Mouse (Mus musculus) limb, embryonic 12.5 days (tissue): Measurements from ENCODE around the gene Mical3. TPM values are rescaled to one million over a fixed set of nuclear protein-coding genes. Genes with fewer than 3 reads are reported as not detected.

Experiments
- ATAC-seq: fragments of 200-750 bp; cut with Nextera tagmentation; 2 replicates; pipeline ENCODE4 v1.8.0; 2017; ENCODE audit warnings: low read depth, moderate TSS enrichment; ENCODE audit not compliant: insufficient number of reproducible peaks, insufficient read depth, low FRiP score, low TSS enrichment
- H3K27ac ChIP-seq: fragments of 300-500 bp; sonication (generic); 2 replicates; pipeline ENCODE4 v1.5.1; 2016; ENCODE audit warnings: mild to moderate bottlenecking, moderate library complexity
- H3K27me3 ChIP-seq: fragments of 300-500 bp; sonication (generic); 2 replicates; pipeline ENCODE4 v1.6.1; 2016; ENCODE audit warnings: mild to moderate bottlenecking, moderate library complexity
- H3K36me3 ChIP-seq: fragments of 300-500 bp; sonication (generic); 2 replicates; pipeline ENCODE4 v1.6.1; 2016; ENCODE audit warnings: mild to moderate bottlenecking, moderate library complexity
- H3K4me1 ChIP-seq: fragments of 300-500 bp; sonication (generic); replicated peaks from 2 replicates; pipeline ENCODE4 v1.6.1; 2016
- H3K4me2 ChIP-seq: fragments of 300-500 bp; sonication (generic); 2 replicates; pipeline ENCODE4 v1.6.1; 2016; ENCODE audit warnings: mild to moderate bottlenecking, moderate library complexity
- H3K4me3 ChIP-seq: fragments of 300-500 bp; sonication (generic); replicated peaks from 2 replicates; pipeline ENCODE4 v1.5.1; 2016; ENCODE audit warnings: mild to moderate bottlenecking
- H3K9ac ChIP-seq: fragments of 300-500 bp; sonication (generic); replicated peaks from 2 replicates; pipeline ENCODE4 v1.6.1; 2016; ENCODE audit warnings: mild to moderate bottlenecking, moderate library complexity
- H3K9me3 ChIP-seq: fragments of 300-500 bp; sonication (generic); 2 replicates; pipeline ENCODE4 v1.6.1; 2016; ENCODE audit warnings: mild to moderate bottlenecking, moderate library complexity
- WGBS: fragments of 180-500 bp; shearing (Covaris S2); methylation state at CpG from one replicate; pipeline ENCODE4 v1.1.7; 2016; 5-methylcytosine and 5-hydroxymethylcytosine counted together
- polyA plus RNA-seq: library from polyadenylated mRNA; unstranded; fragments of >200 nt; fragmentation: Nextera tagmentation; extraction: Ambion mirVana; gene quantifications from 2 replicates; pipeline ENCODE4 v1.2.1, GENCODE M21; 2016

Gene Mical3
- polyA plus RNA-seq, 1 experiment from 2014 or later, result 10.8 TPM

DNA sequence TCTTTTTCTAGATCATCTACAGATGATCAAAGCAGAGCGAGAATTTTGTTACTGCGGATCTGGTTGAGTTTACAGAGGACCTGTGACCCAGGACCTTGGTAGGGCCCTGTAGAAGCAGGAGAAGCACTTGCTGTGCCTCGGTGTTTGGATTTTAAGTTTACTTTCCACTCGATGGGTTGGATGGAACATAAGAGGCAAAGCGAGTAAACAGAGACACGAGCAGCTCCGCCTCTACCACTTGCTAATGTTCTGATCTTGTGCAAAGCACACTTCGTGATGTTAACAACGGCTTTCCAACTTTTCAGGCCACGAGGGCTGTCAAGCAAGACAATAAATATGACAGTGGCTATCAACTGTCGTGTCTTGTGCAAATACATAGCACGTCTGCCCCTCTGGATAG, 31.8 kb upstream of the Mical3 start:
- H3K4me2 ChIP-seq, result no peak overlapping the region
- 83% methylated on average over 12 of the region's 12 CpGs for WGBS
- no peaks in the 10 kb centered on the region; the same call in 1 of the 2 replicates for H3K4me1 ChIP-seq
- no peaks in the 10 kb centered on the region for H3K27me3 ChIP-seq
- no peak overlapping the region for H3K4me3 ChIP-seq
- H3K9me3 ChIP-seq, result no peaks in the 10 kb centered on the region
- H3K27ac ChIP-seq, result no peak overlapping the region
- no peaks in the 10 kb centered on the region for H3K36me3 ChIP-seq
- no peak overlapping the region for H3K9ac ChIP-seq
- no peak for ATAC-seq

DNA sequence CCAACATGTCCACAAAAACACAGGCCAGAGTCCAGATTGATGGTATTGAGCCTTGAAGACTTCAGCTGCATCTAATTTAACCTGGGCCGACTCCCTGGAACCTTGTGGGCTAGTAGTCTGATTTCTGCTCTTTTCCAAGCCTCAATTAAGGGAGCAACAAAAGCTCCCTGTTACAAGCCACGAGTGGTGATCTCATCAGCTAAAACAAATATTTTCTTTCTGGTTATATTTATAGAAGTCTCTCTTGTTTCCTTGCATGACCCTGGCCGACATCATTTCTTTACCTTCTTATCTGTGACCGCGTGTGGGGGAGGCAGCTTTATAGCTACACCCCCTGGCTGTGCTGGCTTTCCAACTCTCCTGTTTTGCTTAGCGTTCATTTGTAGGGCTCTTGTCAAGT, 29.3 kb upstream of the Mical3 start:
- H3K27me3 ChIP-seq, result no peaks in the 10 kb centered on the region
- WGBS, result 52% methylated on average over 6 of the region's 6 CpGs
- no peaks in the 10 kb centered on the region for H3K9me3 ChIP-seq
- H3K4me1 ChIP-seq, result no peaks in the 10 kb centered on the region
- 0 out of 2 replicates have a peak, but pooled peaks have one; percentile 31 for ATAC-seq
- H3K36me3 ChIP-seq, result no peaks in the 10 kb centered on the region
- H3K4me2 ChIP-seq, result no peak overlapping the region
- H3K4me3 ChIP-seq, result no peak overlapping the region
- no peak overlapping the region for H3K27ac ChIP-seq
- H3K9ac ChIP-seq, result no peak overlapping the region

DNA sequence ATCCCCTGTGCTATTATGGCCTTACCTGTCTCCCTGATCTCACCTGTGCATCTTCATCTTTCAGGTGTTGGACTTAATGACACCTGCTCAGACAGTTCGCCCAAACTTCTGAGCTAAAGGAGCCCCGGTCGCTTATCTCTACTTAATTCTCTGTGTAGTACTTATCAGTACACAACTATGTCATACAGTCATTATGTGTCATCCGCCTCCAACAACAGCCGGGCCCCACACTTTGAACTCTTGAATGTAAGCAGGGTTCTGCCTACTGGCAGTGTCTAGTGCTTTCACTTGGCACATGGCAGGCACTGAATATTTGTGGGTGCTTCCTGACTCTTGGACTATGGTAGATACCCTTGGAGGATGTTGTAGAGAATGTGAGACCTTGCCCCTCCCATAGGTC, 28.8 kb upstream of the Mical3 start:
- Histone ChIP-seq H3K27me3 (no peaks in the 10 kb centered on the region), H3K27ac (no peak overlapping the region), H3K9me3 (no peaks in the 10 kb centered on the region), H3K36me3 (no peaks in the 10 kb centered on the region), H3K9ac (no peak overlapping the region), H3K4me1 (0 out of 2 replicates have a peak, but pooled peaks cover under 1% of the 10 kb centered on the region), H3K4me3 (no peak overlapping the region), H3K4me2 (no peak overlapping the region)
- WGBS, result 89% methylated on average over 5 of the region's 5 CpGs
- ATAC-seq, result no peak

DNA sequence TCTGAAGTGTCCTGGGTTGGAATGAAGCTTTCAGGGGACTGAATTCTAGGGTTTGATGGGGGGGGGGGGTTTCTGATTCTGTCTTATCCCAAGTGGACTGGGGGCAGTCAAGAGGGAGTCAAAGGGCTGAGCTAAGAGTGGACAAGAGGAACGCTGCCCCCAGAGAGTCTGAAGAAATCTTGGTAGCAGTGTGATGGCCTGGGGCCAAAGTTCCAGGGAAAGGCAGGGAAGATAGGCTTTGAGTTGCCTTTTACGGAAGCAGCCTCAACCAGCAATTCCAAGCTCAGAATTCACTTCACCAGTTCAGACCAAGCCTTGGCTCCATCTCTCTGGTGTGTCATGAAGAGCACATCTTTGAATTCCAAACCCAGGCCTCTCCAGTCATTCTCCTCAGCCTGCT, 25.2 kb upstream of the Mical3 start:
- H3K36me3 ChIP-seq, result no peaks in the 10 kb centered on the region
- WGBS, result 71% methylated on average over 2 of the region's 2 CpGs
- no peak overlapping the region for H3K27ac ChIP-seq
- no peak for ATAC-seq
- H3K9me3 ChIP-seq, result no peaks in the 10 kb centered on the region
- no peaks in the 10 kb centered on the region for H3K27me3 ChIP-seq
- no peak overlapping the region for H3K4me2 ChIP-seq
- no peak overlapping the region for H3K4me3 ChIP-seq
- peaks cover 8% of the 10 kb centered on the region; the same call in 1 of the 2 replicates for H3K4me1 ChIP-seq
- no peak overlapping the region for H3K9ac ChIP-seq

DNA sequence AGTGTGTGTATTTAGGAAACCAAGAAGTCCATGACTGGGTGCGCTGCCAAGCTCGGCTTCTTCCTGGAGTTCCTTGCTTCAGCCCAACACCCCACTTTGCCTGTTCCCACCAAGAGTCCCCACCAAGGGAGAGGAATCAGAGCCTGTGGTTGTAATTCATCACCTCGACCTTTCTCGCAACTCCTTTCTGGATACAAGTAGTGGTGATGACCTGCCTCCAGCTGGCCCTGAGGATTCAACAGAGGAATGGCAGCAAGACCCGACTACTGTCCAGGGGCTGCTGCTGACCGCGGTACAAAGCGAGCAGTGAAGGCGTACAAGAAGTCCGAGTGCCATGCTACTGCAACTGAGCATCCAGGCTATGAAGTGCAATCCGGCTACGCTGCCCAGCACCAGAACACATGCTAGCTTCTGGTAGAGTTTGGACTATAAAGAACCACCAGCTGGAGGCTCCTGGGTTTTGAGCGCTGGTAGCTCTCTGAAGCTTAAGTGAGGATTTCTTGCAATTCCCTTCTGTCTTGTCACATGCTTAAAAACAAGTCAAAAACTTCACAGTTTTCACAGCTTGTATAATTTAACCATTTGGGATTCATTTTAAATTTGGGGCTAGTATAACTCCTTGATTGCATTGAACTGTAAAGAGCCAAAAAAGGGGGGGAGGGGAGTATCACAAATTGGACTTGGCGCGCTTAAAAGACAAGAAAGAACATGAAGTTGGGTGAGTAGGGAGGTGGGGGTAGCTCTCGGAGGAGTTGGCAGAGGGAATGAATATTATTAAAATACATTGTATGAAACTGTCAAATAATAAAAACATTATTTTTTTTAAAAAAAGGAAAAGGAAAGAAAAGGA, 23.9 kb upstream of the Mical3 start:
- 84% methylated on average over 16 of the region's 16 CpGs for WGBS

DNA sequence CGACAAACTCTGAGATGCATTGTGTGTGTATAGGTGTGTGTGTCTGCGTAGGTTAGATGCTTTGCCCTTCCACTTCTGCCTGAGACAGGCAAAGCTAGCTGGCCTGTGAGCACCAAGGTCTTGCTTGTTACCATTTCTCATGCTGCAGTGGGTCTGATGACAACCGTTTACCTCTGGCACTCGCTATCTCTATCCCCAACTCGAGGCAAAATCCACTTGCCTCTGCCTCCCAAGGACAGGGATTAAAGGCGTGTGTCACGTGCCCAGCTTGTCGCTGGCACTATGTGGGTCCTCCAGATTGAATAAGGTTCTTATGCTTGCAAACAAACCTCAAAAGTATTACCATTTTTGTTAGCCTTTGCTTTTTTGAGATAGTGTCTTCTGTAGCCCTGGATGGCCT, 22.4 kb upstream of the Mical3 start:
- H3K9me3 ChIP-seq, result no peaks in the 10 kb centered on the region
- H3K36me3 ChIP-seq, result no peaks in the 10 kb centered on the region
- ATAC-seq, result no peak
- 84% methylated on average over 8 of the region's 8 CpGs for WGBS
- H3K4me1 ChIP-seq, result peaks cover 16% of the 10 kb centered on the region
- H3K27me3 ChIP-seq, result no peaks in the 10 kb centered on the region
- no peak overlapping the region for H3K4me2 ChIP-seq
- H3K9ac ChIP-seq, result no peak overlapping the region
- no peak overlapping the region for H3K27ac ChIP-seq
- no peak overlapping the region for H3K4me3 ChIP-seq

More for the DNA sequence above, 23.9 kb upstream of the Mical3 start:
- ATAC-seq, result no peak
- H3K27ac ChIP-seq, result no peak overlapping the region
- H3K4me1 ChIP-seq, result peaks cover 9% of the 10 kb centered on the region; the same call in 1 of the 2 replicates
- H3K9ac ChIP-seq, result no peak overlapping the region
- H3K4me3 ChIP-seq, result no peak overlapping the region
- no peaks in the 10 kb centered on the region for H3K36me3 ChIP-seq
- H3K9me3 ChIP-seq, result no peaks in the 10 kb centered on the region
- H3K4me2 ChIP-seq, result no peak overlapping the region
- no peaks in the 10 kb centered on the region for H3K27me3 ChIP-seq

DNA sequence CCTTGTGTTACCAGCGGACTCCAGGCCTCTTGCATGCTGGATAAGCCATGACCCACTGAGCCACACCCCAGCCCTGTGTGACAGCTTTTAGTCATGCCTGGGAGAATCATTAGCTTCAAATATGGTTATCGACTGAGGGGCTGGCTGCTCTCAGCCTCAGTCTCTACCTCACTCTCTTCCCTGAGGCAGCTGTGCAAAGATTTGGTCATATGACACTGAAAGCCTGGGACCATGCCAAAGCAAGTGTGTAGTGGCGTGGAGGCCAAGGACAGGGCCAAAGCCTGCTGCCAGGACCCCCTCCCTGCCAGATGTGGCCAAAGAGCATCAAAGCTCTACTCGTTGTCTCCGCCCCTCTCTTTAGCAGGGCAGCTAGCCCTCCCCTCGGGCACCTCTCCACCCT, 20.9 kb upstream of the Mical3 start:
- Histone ChIP-seq H3K4me3 (no peak overlapping the region), H3K9me3 (no peaks in the 10 kb centered on the region), H3K4me1 (peaks cover 31% of the 10 kb centered on the region), H3K4me2 (no peak overlapping the region), H3K27me3 (no peaks in the 10 kb centered on the region), H3K27ac (no peak overlapping the region), H3K36me3 (no peaks in the 10 kb centered on the region), H3K9ac (no peak overlapping the region)
- ATAC-seq, result no peak
- 42% methylated on average over 6 of the region's 6 CpGs for WGBS

DNA sequence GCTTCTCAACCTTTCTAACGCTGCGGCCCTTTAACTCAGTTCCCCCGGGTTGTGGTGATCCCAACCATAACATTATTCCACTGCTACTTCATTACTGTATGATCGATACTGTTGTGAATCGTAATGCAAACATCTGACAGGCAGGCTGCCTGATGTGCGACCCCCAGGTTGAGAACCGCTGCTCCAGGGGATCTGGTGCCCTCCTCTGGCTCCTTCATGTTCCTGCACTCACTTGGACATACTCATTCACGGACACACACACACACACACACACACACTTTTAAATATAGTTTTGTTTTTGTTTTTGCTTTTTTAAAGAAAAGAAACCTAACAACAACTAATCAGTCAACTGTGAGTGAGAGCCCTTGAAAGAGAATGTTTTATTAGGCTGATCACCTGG, 19.3 kb upstream of the Mical3 start:
- peaks cover 39% of the 10 kb centered on the region for H3K4me1 ChIP-seq
- WGBS, result 92% methylated on average over 8 of the region's 8 CpGs

DNA sequence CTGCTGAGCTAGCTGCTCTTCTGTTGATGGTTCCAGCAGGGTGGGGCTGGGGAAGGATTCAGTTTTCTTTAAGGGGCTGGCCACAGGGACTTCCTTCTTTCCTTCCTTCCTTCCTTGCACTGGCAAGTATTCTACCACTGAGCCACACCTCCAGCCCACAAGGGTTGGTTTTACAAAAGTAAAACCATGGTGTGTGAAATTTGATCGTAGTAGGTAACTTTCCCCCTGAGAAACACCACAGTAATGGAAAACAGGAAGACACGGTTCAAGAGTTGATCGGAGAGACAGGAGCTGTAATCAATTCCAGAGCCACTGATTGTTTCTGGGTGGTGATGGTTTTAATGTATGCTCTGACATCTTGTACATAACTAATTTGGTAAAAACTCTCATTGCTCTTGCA, 18.6 kb upstream of the Mical3 start:
- Histone ChIP-seq H3K9ac (no peak overlapping the region), H3K9me3 (no peaks in the 10 kb centered on the region), H3K27ac (peak overlapping the region; percentile 76), H3K4me1 (peaks cover 42% of the 10 kb centered on the region), H3K4me2 (0 out of 2 replicates have a peak overlapping the region, but pooled peaks have one; percentile 20), H3K36me3 (no peaks in the 10 kb centered on the region), H3K4me3 (no peak overlapping the region), H3K27me3 (no peaks in the 10 kb centered on the region)
- ATAC-seq, result no peak
- 12% methylated on average over 3 of the region's 3 CpGs for WGBS

More for the DNA sequence above, 19.3 kb upstream of the Mical3 start:
- H3K4me2 ChIP-seq, result no peak overlapping the region
- no peaks in the 10 kb centered on the region for H3K27me3 ChIP-seq
- no peak overlapping the region for H3K27ac ChIP-seq
- no peak overlapping the region for H3K9ac ChIP-seq
- ATAC-seq, result no peak
- H3K4me3 ChIP-seq, result no peak overlapping the region
- H3K36me3 ChIP-seq, result no peaks in the 10 kb centered on the region
- no peaks in the 10 kb centered on the region for H3K9me3 ChIP-seq

DNA sequence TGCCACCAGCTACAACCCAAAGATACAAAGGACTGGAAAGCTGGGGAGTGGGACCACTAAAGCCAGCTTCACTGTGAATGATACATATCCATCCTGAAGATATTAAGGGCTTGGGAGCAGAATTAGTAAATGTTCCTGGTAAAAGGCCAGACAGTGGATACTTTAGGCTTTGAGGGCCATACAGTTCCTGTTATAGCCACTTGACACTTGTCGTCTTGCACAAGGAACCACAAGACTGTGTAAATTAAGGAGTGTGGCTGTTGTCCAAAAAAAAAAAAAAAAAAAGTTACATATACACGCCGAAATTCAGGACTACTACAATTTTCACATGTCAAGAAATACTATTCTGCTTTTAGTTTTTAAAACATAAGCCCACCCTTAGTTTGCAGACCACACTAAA, 17.6 kb upstream of the Mical3 start:
- no peak for ATAC-seq
- Histone ChIP-seq H3K27ac (no peak overlapping the region), H3K9me3 (no peaks in the 10 kb centered on the region), H3K36me3 (no peaks in the 10 kb centered on the region), H3K4me3 (no peak overlapping the region), H3K27me3 (no peaks in the 10 kb centered on the region), H3K4me1 (peaks cover 46% of the 10 kb centered on the region), H3K9ac (no peak overlapping the region), H3K4me2 (no peak overlapping the region)
- WGBS, result 56% methylated on average over 3 of the region's 3 CpGs

DNA sequence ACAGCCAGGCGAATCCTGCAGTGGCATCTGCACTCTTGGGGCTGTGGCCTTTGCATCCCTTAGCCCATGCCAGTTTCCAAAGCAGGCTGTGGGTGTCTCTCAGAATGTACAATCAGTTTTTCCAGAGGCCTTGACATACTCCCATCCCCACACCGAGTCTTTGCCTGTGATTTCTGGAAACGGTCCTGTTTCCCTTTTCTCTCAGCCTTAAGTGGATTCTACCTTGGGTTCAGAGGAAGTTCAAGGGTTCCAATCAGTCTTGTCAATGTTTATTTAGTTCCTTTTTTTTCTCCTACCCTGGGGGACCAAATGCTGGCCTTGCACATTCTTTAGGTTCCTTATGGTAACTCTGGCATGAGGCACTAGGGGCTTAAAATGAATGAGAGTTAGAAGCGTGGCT, 16.0 kb upstream of the Mical3 start:
- no peak for ATAC-seq
- no peaks in the 10 kb centered on the region for H3K9me3 ChIP-seq

DNA sequence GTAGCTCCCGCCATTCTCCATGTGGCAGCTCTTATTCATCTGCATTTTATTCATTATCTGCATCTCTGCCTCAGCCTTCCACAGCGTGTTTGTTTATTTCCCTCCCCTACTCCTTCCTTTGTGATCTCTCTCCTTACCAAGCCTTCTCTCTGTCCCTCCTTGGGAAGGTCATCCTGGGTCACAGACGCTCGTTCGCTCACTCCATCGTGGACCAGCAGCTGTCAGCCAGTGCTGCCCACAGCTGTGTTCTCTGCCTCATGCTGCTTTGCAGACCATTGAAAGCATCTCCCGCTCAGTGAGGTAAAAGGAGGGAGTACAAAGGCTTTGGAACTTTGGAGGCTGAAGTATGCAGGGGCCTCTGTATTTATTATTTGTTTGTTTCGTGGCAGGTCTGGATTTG, 15.1 kb upstream of the Mical3 start:
- ATAC-seq, result no peak
- no peak overlapping the region for H3K4me2 ChIP-seq
- 58% methylated on average over 8 of the region's 8 CpGs for WGBS
- H3K4me1 ChIP-seq, result peaks cover 40% of the 10 kb centered on the region
- H3K36me3 ChIP-seq, result no peaks in the 10 kb centered on the region
- H3K9me3 ChIP-seq, result no peaks in the 10 kb centered on the region
- H3K4me3 ChIP-seq, result no peak overlapping the region
- no peak overlapping the region for H3K27ac ChIP-seq
- no peaks in the 10 kb centered on the region; the same call in 1 of the 2 replicates for H3K27me3 ChIP-seq
- H3K9ac ChIP-seq, result no peak overlapping the region

More for the DNA sequence above, 16.0 kb upstream of the Mical3 start:
- Histone ChIP-seq H3K36me3 (no peaks in the 10 kb centered on the region), H3K27ac (no peak overlapping the region), H3K4me1 (peaks cover 44% of the 10 kb centered on the region), H3K4me2 (no peak overlapping the region), H3K4me3 (no peak overlapping the region), H3K27me3 (no peaks in the 10 kb centered on the region), H3K9ac (no peak overlapping the region)
- 56% methylated on average over 4 of the region's 4 CpGs for WGBS
